Mouse (Mus musculus): ENCODE measurements around the gene Ccdc57.
A peak's percentile ranks its signal among the peaks of the same experiment; 100 is the strongest.

The Ccdc57 gene

DNA sequence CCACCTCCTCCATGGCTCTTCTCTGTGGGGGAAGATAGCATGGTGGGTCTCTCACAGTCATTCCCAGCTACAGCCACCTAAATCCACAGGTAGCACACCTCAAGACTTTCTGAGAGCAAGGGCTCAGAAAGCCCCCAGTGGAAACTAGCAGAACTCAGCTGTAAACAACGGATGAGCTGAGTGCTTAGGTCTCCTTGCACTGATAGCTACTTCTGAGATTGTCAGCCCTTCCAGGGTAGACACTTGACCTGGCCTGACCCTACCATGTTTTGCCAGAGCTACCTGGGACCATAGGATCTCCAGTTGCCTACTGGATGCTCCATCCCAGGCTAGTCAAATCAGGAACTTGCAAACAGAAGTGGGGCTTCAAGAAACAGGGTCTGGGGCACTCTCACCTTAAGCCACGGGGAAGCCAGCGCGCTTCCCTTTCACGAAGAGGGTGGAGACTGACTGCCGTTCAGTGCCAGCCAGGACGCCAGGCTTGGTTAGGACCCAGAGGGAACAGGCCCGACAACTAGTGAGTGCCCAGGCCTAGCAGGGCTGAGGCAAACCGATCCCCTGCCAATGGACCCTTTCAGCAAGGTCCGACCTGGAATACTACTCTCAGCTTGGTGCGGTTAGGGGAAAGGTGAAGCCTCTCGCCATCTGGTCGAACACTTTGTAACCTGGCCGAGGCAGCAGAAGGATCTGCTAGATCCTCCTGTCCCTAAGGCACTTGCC lies 109.7 kb downstream of the Ccdc57 start:
- no peak for DNase-seq (ENCODE audit: low spot score in 2 of 2)

GRCm38 (mm10) chr11:120822321-120822720 lies 110.4 kb downstream of the Ccdc57 start:
- DNase-seq (ENCODE audit: low spot score in 2 of 2) = no peak

DNA sequence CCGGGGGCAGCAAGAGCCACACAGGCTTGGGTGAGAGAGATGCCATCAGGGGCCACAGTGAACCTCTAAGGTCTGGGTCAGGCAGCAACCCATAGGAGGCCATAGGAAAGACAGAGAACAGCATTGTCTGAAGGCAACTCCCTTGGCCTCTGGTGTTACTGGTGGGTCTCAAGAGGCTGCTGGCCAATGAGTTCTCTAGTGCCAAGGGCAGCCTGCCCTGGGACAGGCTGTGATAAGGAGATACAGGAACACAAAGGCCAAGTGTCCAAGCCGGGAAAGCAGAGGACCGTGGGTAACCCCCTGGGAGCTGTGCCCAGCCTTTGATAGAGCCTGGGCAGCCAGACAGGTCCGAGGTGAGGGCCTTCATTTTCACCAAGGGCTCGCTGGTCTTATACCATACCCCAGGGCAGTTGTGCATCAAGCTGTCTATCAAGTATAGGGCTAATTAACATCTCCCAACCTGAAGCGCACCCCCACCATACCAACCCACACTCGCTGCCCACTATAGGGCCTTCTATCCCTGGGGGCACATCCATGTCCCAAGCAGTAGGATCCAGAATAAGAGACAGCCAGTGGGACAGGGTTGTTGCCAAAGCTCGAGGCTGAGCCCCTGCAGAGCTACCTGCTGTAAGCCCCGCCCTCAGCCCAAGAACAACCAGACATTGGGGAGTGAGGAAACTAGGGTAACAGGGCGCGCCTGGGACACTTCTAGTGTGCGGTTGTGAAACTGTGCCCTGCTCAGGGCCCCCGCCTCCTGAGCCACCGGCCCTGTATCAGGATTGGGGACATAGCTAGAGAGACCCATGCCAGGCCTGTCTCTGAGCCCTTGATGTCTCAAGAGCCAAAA lies 111.4 kb downstream of the Ccdc57 start:
- DNase-seq (ENCODE audit: low spot score in 2 of 2) = no peak

DNA sequence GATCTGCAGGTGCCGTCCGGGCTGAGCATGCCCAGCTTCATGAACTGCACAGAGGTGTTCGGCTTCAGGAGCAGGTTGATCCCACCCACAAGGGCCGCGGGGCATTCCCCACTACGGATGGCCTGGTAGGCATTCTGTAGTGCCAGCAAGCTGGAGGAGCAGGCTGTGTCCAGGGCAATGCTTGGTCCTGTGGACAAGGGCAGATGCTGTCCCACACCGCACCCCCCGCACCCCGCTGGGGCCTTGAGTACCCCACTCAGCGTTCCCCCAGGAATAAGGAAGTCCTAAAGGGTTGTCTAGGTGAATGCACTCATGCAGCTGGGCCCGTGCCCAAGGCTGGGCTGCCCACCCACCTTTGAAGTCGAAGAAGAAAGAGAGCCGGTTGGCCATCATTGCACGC lies 112.1 kb downstream of the Ccdc57 start:
- DNase-seq (ENCODE audit: low spot score in 2 of 2) = no peak

- no peak for DNase-seq (ENCODE audit: low spot score in 2 of 2)
Observed at GRCm38 (mm10) chr11:120819556-120819955, 113.1 kb downstream of the Ccdc57 start.

GRCm38 (mm10) chr11:120818251-120818650 lies 114.4 kb downstream of the Ccdc57 start:
- no peak for DNase-seq (ENCODE audit: low spot score in 2 of 2)

GRCm38 (mm10) chr11:120817358-120817757 lies 115.3 kb downstream of the Ccdc57 start:
- DNase-seq (ENCODE audit: low spot score in 2 of 2) = no peak

- no peak for DNase-seq (ENCODE audit: low spot score in 2 of 2)
Observed at GRCm38 (mm10) chr11:120812068-120812467, 120.6 kb downstream of the Ccdc57 start.

- no peak for DNase-seq (ENCODE audit: low spot score in 2 of 2)
Observed at GRCm38 (mm10) chr11:120808010-120808409, 124.7 kb downstream of the Ccdc57 start.

GRCm38 (mm10) chr11:120805375-120806298 lies 127.0 kb downstream of the Ccdc57 start:
- no peak for DNase-seq (ENCODE audit: low spot score in 2 of 2)

DNA sequence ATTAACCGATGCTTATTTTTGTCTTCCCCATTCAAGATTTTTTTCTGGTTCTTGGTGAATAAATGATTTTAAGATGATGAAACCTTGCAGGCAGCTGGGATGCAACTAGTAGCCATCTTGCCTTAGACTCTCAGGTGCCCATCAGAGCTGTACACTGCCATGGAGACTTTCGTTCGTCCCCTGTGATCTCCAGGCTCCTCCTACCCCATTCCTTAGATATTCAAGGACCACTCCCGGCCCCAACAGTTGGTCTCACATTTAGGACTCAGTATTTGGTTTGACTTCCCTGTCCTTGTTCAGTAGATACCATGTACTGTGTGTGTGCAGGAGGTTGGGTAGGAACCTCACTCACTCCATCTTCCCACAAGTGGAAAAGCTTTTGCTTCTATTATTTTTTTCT lies 127.9 kb downstream of the Ccdc57 start:
- no peak for DNase-seq (ENCODE audit: low spot score in 2 of 2)

GRCm38 (mm10) chr11:120804274-120804673 lies 128.4 kb downstream of the Ccdc57 start:
- DNase-seq (ENCODE audit: low spot score in 2 of 2) = no peak

DNA sequence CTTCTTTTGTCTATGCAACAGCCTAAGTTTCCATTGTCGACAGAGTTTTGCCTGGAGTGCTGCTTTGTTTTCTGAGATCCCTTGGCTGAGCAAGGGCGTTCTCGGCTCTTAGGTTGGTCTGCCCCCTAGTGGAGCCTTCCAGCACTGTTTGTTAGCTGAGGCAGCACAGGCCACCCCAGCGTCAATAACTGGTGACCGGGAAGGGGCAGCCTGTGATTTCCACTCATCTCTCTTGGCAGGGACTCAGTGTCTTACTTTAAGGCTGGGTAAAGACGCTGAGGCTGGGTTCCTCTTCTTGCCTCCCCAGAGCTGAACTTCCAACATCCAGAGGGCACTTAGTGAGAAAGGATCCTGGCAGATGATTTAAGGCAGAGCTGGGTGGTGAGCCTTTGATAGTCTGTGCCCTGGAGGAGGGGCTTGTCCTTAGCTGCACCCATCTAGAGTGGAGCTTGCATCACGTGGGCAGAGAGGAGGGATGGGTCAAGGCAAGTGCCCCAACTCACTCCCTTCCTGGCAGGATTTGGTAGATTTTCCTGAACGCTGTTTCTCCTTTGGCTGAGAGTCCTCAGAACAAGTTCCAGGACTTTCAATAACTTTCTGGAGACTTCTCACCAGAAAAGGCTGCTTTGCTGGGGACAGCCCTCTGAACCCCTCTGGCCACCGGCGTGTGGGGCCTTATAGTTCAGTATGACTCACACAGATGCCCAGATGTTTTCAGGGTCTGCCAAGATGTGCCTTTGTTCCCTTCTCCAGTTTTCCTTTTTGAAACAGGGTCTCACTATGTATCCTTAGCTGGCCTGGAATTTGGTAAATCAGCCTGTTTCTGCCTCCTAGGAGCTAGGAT lies 132.4 kb downstream of the Ccdc57 start:
- peak; percentile 56 to 65 for DNase-seq (ENCODE audit: low spot score in 2 of 2)

DNA sequence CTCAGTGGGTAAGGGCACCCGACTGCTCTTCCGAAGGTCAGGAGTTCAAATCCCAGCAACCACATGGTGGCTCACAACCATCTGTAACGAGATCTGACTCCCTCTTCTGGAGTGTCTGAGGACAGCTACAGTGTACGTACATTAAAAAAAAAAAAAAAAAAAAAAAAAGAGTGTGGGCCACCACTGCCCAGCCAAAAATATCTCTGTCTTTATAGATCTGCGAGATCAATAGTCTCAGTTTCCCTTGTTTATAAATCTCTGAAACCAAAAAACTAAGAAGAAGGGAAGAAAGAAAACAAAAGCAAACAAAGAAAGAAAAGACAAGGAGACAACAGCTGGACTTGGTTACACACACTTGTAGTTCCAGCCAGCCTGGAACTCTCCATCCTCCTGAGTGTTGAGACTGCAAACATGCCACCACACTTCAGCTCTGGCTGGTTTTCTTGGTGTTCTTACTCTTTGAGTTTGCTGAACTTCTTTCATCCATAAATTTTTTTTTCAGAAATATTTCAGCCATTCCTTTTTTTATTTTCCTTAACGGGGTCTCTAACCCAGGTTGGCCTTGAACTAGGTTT lies 133.3 kb downstream of the Ccdc57 start:
- no peak for DNase-seq (ENCODE audit: low spot score in 2 of 2)

DNA sequence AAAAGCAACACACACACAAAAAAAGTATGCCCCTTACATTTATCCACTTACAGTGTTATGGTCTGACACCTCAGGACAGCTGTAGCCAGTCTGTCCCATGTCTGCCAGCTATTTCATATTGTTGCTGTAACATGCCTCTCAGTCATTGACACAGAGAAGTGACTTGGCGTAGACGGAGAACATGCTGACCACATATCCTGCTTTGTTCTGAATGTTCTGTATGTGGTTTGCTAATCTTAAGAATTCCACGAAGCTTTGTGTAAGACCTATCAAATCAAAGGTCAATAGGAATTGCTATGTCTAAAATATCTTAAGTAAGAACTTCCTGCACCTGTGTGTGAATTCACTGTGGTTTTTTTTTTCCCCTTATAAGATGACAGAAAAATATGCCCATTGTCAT lies 134.4 kb downstream of the Ccdc57 start:
- DNase-seq (ENCODE audit: low spot score in 2 of 2) = no peak

- no peak for DNase-seq (ENCODE audit: low spot score in 2 of 2)
Observed at GRCm38 (mm10) chr11:120796614-120796946, 136.1 kb downstream of the Ccdc57 start.

GRCm38 (mm10) chr11:120795756-120796613 lies 136.7 kb downstream of the Ccdc57 start, which contains the start of gene Dus1l:
Gene Dus1l, minus strand, starts transcription at chr11:120796403.
- DNase-seq (ENCODE audit: low spot score in 2 of 2) = peak; percentile 91 to 92

DNA sequence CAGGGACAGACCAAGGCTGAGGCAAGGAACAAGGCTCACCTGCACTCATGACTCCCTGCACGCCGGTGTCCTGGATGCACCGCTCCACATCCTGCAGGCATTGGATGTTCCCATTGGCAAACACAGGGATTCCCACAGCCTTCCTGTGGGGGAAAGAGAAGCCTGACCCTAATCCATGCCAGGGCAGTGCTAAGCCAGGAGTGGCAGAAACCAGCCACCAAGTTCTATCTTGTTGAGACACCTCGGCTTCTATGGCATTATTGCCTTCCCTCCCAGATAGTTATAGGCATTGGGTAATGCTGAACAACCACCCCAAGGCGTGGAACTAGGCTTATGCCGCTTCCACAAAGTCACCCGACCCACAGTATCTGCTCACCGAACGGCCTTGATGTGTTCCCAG lies 140.0 kb downstream of the Ccdc57 start:
- no peak for DNase-seq (ENCODE audit: low spot score in 2 of 2)

DNA sequence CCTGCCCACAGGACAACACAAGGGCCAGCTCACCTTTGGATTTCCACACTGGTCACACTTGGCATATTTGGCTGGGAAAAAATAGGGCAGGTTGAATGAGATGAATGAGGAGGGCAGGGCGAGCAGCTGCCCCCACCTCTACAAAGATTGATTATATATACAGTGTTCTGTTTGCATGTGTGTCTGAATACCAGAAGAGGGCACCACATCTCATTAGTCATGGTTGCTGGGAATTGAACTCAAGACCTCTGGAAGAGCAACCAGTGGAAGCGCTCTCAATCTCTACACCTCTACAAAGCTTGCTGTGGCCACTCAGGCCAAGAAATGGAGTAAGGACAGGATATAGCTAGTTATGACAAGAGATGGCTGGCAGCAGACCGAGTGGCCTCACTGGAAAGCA lies 142.9 kb downstream of the Ccdc57 start:
- no peak for DNase-seq (ENCODE audit: low spot score in 2 of 2)

DNA sequence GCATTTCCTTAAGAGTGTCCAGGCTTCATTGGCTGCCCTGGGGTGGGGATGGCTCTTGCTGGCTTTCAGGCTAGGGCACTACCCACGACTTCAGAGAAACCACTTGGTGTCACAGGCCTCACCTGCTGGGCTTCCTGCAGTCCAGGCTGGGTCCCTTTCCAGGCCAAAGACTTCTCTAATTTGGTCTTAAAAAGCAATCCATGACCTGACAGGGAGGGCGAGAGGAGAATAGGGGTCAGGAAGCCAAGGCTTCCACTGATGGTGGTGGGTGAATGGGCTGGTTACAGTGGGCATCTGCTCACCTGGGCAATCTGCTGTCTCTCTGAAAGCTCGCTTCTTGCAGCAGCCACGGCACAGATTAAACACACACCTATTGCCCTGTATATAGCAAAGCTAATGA lies 143.3 kb downstream of the Ccdc57 start:
- DNase-seq (ENCODE audit: low spot score in 2 of 2) = no peak
